Mouse (Mus musculus) kidney, postnatal 10 days (tissue): ENCODE results near the gene C2cd3.
A peak's percentile ranks its signal among the peaks of the same experiment; 100 is the strongest.

Source experiments
- DNase-seq: peaks from one replicate; pipeline ENCODE4 v3.0.0; 2021; ENCODE audit warnings: mixed read lengths

The C2cd3 gene

DNA sequence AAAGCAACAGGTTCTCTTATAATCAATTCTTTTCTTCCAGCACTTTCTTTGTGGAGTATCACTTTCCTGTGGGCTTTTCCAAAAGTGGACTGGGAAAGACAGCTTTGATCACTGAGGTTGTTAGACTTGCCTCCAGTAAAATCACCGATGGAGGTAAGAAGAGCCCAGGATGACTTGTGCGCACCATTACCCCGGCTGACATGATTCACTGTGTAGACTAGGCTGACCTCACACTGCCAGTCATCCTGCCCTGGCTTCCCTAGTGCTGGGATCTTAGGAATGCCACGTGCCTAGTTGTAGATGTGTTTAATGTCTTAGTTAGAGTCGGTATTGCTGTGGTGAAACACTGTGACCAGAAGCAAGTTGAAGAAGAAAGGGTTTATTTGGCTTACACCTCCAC, 35.6 kb downstream of the C2cd3 start:
- DNase-seq, result no peak

DNA sequence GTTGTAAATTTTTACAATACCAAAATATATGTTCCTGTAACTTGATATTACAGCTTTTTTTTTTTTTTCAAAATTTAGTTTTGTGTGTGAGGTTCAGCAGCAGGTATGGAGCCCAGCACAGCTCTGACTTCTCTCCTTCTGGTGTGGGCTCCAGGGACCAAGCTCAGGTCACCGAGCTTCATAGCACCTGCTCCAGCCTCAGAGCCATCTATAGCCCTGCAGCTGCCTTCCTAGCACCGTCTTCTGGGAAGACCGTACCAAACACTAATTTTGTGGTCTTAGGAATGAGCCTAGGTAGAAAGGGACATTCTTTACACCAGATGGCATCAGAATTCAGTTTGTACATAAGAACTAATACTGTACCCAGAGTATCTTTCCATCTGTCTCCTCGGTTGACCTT, 36.7 kb downstream of the C2cd3 start:
- DNase-seq, result no peak

DNA sequence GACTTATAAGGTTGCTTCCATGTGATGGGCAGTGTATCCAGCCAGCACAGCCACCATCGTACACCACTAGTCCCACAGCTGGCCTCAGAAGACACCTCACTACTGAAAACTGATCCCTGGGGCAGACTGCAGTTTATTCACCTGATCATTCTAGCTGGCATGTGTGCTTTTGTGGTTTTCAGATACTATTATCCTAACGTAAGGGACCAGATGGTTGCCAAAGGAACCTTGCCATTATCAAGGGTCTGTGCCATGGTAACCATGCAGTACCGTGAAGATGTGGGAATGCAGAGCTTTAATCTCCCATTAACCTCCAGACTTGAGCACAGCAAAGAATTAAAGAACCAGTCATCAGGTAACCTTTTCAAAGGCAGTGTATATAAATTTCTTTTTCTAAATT, 53.8 kb downstream of the C2cd3 start:
- DNase-seq, result no peak

DNA sequence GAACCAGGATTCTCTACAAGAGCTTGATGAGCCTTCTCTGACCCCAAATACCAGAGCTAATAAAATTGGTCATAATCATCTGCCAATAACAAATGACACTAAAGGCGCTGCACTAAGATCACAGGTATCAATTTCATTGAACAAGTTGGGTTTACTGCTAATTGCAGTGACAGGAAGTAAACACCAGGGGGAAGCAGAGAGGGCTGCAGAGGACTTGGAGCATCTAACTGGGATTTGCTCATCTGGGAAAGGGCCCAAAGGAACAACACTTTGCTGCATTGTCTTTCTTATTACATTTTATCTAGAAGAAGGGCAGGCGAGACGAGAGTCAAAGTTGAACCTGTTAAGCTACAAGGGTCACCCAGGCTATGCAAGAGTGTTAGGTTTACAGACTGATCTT, 57.1 kb downstream of the C2cd3 start:
- DNase-seq, result peak; percentile 70

DNA sequence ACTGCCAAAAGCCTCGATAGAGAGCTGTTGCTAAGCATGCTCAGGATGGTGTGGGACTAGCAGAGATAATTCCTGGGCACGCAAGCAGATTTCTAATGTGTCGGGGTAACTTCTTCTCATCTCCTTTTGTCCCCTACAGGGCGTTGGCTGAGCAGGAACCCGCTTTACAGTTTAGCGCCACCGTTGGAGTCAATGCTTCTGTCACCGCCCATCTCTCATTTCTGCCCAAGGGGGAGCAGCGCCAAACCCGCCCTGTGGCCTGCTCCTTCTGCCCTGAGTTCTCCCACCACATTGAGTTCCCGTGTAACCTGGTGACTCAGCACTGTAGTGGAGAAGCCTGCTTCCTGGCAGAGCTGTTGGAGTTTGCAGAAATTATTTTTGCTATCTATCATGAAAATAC, 57.9 kb downstream of the C2cd3 start:
- DNase-seq, result no peak

DNA sequence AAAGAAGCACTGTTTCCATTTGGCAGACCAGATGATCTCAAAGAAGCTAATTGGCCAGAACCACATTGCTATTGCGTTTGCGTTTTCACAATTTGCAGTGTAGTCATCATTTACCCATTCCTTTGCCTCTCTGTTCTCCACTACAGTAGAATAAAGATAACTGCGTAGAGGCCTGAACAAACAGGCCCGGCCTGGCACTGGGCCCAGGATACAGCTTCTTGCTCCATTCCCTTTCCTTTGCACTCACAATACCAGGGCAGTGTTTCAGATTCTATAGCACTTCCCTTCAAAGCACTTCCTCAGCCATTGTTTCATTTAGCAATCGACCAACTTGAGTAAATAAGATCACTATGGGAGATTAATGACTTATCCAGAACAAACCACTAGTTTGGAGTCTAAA, 59.1 kb downstream of the C2cd3 start:
- peak; percentile 56 for DNase-seq

DNA sequence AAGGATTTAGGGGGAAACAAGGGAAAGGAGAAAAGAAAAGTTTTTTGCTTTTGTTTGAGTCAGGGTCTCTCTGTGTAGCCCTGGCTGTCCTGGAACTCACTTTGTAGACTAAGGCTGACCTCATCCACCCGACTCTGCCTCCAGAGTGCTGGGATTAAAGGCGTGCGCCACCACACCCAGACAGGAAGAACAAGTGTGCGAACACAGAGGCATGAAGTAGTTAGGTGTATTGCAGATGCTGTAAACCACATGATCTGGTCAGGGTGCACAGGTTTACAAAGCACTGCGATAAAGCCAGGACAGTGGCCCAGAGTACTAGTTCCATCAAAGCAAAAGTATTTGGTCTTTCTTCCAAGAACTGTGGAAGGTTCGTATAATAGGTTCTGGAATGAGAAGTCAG, 61.3 kb downstream of the C2cd3 start:
- DNase-seq, result no peak

DNA sequence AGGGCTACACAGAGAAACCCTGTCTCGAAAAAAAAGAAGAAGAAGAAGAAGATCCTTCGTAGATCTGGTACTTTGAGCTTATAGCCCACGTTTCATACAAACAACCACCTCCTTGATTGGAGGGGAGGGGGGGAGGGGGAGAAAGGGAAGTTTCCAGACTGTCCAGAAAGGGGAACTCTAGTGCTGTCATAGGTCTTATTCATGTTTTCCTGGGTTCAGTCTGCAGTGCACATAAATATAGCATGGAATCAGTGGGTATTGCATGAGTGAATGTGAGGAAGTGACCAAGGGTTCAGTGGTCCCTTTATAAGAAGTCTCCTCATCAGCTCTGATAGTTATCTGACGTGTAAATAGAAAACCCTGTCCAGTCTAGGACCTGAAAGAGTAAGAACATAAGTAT, 71.7 kb downstream of the C2cd3 start:
- DNase-seq, result no peak

DNA sequence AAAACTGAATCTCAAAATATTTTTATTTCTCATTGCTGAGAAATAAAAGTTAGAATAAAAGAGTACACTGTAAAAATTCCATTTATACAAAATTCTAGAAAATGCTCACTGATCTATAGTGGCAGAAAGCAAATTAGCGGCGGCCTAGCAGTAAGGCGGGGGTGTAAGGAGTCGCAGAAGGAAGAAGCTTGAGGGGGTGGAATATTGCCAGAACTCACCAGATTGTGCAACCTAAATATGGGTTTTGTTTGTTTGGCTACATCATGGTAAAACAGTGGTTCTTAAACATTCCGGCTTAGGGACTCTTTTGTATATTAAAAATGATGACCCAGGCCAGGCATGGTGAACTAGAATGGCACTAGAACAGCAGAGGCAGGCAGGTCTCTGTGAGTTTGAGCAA, 74.2 kb downstream of the C2cd3 start:
- no peak for DNase-seq

DNA sequence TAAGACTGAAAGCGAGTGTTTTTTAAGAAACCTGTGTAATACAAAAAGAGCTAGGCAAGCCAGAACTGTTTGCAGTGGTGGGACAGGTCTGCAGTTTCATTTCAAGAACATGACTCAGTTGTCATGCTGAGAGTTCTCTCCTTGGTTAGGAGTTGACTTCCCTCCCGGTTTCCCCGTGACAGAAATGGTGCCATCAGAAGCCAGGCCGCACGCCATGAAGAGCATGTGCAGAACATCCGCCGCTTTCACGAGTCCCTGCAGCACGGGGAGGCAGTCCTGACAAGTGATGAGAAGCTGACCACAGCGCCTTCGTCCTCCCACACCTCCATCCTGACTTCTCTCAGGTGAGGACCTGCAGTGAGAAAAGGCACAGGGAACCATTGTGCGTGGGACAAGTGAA, 76.5 kb downstream of the C2cd3 start:
- no peak for DNase-seq

DNA sequence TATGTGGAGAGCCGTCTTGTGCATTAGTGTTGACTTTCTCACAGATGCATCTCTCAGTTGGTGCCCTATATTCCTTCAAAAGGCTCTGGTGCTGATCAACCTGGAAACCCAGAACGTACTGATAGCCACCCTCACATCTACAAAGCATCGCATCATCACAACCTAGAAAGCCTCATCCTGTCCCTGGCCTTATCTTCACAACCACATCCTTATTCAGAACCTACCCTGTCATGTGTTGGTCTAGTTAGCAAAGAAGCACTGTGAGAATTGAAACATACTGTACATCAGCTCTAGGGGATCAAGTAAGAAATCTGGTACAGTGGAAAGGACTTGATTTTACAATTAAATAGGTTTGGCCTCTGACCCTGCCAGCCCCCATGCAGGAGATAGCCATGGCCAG, 77.0 kb downstream of the C2cd3 start:
- no peak for DNase-seq

DNA sequence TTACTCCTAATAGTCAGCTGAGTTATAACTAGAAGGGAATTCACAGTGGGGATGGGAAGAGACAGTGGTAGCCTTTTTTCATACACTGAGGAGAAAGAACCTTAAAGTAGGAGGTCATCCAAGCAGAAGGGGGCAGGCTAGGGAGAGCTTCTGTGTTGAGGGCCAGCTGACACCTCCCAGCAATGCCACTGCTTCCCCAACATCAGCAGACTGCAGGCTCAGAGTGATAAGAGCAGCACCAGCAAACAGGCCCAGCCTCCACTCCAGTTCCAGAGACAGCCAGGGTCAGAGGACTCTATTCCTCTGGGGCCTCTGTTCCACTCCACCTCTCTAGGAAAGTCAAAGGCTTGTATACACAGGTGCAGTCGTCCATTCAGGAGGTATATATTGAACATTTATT, 86.1 kb downstream of the C2cd3 start:
- no peak for DNase-seq

DNA sequence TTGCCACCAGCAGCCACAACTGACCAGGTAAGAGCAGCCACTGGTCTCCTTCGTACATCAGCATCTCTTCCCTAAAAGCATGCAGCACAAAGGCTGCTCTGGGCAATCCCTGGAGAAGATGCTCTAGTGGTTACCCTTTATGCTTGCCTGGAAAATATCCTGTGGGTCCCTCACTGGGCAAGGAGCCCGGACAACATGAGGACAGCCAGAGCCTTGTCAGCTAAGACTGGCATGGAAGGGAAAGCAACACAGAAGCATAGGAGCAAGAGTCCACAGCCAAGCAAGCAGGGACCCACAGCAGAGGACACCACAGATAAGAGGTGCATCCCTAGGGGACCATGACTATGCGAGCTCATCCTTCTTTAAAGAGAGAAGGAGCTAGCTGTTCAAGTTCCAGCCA, 87.8 kb downstream of the C2cd3 start:
- no peak for DNase-seq

DNA sequence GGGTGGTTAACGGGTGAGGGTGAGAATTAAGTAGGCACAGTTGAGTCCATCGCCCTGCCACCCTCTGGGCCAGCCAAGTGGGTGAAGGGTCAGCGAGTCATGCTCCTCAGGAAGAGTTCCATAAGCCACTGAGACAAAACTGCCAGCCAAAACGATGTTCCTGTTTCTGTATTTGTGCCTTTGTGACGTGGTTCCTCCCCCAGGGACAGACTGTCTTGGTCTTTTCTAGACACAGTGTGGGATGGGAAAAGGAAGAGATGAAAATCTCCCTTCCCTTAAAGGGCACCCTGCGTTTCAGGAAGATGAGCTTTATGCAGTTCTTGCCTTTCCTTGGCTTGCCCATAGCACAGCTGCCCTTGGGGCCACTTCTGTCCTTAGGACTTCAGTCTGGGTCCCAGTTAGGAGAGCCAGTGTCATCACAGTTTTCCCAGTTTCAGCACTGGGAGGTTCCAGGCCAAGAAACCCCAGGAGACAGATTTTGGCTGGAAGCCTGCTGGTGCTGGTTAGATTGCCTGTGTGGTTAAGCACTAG, 89.7 kb downstream of the C2cd3 start:
- peak; percentile 72 for DNase-seq

DNA sequence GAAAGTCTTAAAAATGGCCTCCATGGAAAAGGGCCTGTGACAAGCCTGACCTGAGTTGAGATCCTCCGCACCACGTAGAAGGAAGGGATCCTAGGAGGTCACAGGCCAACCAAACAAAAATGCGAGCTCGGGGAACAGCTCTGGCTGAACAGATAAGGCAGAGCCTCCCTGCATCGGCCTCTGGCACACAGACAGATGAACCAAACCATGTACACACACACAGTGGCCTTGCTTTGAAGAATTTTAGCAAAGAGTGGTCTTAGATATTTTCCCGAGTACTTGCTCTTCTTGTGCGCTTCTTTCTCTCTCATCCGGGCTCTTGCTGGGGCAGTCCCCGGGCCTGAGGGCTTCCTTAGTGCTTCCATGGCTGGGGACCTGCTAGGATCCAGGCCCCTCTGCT, 91.2 kb downstream of the C2cd3 start:
- DNase-seq, result no peak

DNA sequence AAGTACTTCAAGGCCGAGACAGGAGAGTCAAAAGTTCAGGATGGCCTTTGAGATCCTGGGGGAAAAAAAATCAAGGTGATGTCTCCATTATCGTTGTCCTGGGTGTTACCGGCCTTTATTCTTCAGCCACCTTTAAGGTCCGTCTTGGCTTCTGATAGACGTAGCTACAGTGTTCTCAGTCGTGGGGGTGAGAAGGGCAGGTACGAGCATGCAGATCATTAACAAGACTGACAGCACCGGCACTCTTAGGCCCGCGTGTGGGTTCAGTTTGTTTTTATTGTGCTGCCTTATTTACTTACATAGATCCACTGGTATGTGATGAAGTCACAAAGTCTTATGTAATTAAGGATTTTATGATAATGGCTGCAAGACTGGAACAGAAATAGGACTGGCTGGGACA, 91.7 kb downstream of the C2cd3 start:
- peak; percentile 36 for DNase-seq

DNA sequence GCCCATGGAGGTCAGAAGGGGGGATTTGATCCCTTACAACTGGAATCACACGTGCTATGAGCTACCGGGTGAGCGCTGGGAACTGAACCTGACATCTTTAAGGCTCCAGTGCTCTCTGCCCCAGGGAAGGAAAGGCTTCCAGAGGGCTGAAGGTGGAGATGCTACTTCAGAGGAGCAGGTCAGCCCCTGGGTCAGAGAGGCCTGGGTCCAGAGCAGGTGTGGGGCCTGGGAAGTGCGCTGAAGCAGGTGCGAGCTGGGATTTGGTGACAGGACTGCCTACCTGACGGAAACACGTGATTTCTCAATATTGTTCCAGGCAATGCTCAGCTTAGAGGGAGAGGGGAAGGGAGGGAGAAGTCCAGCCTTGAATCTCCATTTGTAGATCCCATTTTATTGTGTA, 92.2 kb downstream of the C2cd3 start:
- DNase-seq, result no peak

DNA sequence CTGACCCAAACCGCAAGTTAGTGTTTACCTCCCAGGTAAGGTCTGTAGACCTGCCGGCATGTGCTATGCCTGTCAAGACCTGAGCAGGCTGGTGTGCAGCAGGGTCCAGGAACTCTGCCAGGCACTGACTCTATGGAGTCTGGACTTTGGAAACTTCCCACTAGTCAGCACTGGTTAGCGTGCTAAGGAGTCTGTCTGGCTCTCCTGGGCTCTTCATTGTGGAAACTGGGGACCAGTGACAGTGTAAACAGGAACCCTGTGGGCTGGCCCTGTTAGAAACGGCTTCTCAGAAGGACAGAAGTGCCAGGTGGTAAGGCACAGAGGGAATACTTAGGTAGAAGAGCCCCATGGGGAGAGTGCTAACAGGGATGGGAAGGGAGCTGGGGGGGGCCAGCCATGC, 93.2 kb downstream of the C2cd3 start:
- DNase-seq, result peak; percentile 74

DNA sequence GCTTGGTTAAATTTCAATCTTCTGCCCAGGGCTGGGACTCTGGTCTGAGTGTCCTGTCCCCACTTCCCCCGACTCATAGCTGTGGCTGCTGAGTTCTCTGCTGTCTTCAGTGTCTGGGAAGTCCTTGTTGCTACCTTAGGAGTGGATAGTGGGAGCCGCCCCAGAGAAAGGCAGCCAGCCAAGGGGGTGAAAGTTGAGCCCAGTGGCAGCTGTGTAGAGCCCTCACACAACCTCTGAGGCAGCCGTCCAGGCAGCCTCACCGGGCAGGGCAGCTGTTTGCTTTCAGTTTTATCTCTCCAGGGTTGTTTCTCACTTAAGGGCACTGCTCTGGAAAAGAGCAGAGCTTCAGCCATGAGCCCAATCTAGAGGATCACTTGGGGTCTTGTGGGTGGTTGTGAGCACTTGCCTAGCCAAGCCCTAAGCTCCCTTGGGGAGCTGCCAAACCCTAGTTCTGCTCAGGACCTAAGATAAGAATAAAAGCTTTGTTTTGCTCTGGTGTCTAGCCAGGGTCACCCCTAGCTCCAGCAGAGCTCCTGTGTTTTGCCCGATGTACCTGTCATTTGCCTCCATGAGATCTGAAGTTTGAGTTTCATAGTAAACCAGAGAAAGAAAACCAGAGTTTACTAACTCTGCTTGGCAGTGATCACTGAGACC, 93.8 kb downstream of the C2cd3 start:
- DNase-seq, result peak; percentile 90

DNA sequence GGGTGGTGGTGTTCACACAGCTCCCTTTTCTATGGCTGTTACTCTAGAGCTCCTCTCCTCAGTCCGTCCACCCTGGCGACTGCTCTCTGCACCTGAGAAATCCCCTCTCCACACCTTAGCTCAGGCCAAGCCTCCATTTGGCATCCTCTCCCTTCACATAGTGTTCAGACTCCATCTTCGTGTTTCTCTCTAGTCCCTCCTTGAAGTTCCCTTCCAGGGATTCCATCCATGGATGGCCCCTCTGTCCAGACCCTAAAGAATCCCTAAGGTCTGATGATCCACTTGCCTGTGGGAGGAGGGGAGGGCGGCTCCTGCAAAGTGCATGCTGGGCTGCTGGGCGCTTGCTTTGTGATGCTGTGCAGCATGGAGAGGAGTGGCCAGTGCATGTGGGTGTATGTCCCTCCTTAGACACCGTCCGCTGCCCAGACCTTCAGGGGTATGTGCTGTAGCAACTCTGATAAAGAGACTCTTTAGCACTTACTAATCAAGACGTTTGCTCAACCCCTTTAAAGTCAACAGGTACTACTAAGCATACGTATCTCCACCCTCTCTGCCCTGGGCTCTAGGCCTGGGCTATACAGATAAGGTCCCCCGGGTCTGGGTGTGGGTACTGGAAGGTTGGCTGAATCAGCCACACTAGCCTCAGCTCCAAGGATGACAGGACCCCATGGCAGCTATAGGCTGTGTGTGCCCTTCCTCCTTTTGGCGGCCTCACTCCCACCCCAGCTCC, 94.9 kb downstream of the C2cd3 start:
- DNase-seq, result no peak

DNA sequence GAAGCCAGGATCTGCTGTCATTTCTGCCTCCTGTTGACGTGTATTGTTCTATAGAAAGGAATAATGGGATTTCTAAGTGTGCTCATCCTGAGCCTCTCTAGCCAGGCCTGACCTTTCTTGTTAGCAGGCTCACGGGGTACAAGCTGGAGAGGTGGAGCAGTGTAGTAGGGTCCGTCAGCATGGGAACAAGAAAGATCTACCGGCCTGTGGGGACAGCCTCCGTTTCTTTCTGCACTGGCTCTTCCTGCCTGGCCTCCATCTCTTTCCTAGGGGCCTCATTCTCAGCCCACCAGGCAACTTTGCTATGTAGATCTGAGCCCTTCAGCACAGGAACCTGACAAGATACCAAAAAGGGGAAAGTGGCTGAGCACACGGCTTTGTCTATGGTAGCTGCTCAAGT, 96.7 kb downstream of the C2cd3 start:
- DNase-seq, result no peak

DNA sequence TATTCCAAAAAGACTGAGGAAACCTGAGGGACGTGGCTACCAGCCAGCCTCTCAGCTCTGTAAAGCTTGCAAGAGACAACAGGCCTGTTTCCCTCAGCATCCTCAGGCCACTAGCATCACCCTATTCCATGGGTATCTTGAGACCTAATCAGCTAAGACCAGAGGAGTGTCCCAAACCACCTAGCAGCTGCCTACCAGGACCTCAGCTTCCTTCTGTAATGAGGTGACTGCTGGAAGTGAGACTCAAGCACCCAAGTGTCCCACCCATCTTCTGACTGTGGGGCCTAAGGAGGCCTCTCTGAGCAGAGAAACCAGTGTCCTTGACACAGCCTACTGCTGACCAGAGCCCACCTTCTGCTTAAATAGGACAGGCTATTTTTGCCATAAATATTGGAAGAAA, 97.5 kb downstream of the C2cd3 start:
- no peak for DNase-seq

DNA sequence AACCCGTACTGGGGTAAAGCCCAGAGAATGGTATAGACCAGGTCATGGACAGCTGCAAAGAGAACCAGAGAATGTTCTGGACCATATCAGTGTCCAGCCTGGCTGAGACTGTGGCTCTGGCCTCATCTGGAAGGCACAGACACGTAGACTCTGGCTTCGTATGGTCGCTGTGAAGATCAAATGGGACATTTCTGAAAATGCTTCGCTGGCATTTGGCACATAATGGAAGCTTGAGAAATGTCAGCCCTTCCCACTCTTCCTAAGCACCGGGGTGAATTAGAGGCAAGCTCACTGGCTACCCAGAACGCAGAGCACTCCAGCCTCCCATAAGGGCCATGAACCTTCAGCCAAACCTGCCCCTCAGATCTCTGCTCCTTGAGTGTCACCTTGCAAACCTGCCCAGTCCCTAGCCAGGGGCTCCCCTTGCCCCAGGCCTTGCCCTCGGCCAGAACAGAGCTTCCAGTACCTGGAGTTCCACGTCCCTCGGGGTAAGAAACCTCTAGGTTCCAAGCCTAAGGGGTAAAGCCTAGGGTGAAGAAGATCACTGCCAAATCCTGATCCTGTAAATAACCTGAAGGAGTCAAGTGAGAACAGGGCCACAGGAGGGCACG, 98.9 kb downstream of the C2cd3 start:
- no peak for DNase-seq

DNA sequence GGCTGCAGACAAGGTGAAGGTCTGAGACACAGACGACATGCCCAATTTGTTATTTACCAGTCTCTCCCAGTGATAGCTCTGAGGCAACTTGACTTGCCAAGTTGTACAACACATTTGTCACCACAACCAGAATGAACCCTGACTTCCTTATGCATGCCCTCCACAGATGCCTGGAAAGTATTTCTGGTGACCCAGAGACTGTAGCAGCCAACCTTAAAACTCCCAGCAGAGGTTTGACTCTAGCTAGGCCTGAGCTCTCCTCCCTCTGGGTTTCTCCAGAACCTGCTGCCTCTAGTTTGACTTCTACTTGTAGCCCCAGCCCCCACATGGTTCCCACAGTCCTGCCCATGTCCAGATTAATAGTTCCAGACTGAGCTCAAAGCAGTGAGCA, 99.4 kb downstream of the C2cd3 start:
- DNase-seq, result no peak
